Mouse (Mus musculus): ENCODE measurements around the gene Sfi1. TPM values are rescaled to one million over a fixed set of nuclear protein-coding genes. Genes with fewer than 3 reads are reported as not detected.
"Not testable (repeated sequence)": the region's sequence is repeated elsewhere in the genome, so short reads cannot be mapped to it uniquely, and the experiment has no call there.

The Sfi1 gene
- polyA plus RNA-seq, 1 experiment from 2014 or later: 20.6 TPM

DNA sequence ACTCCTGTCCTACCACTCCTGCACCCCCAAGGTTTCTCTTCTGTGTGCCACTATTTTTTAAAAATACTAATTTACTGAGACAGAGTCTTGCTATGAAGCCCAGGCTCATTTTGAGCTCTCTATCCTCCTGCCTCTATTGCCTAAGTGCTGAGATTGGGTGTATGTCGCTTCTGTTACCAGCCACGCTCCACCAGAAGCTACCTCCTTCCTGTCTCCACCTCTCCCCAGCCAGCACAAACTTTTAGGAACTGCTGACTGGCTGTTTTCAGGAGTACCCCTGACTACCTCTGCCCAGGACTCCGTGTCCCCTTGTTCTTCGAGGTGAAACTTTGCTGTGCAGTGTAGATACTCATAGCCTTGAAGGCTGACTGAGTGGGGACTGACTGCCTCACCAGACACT is 59.9 kb downstream of the Sfi1 start:
- not testable (repeated sequence) for H3K4me2 ChIP-seq; H3K9ac ChIP-seq; H3K27ac ChIP-seq; H3K36me3 ChIP-seq (replicated peaks); H3K4me1 ChIP-seq; H3K4me3 ChIP-seq; H3K27me3 ChIP-seq (replicated peaks)
- 100% methylated on average over 1 of the region's 4 CpGs for WGBS
- ATAC-seq (replicated peaks): 0 out of 2 replicates have a peak, but pooled peaks have one; percentile 12
- peaks cover 20% of the 10 kb centered on the region for H3K9me3 ChIP-seq

DNA sequence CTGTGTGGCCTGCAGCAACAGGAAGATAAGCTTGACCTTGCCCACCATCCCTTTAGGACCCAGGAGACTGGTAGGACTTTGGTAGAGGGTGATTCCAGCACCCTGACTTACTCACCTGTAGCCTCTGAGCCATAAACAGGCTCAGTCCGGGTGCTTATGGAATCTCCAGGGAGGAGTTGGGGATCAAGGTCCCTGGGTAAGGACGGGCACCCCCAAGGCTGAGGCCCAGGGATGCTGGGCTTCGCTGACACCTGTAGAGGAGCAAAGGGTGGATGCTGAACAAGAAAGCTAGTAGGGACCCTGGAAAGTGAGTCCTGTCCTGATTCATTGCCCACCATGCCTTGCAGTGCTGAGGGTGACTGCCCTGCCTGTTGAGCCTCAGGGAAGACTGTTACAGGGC is 60.3 kb downstream of the Sfi1 start:
- peak; percentile 1; the same call in 1 of the 2 replicates for ATAC-seq (replicated peaks)
- not testable (repeated sequence) for H3K4me1 ChIP-seq; H3K27me3 ChIP-seq (replicated peaks); H3K4me3 ChIP-seq; H3K27ac ChIP-seq; H3K4me2 ChIP-seq; H3K9ac ChIP-seq; H3K36me3 ChIP-seq (replicated peaks)
- 84% methylated on average over 3 of the region's 3 CpGs for WGBS
- H3K9me3 ChIP-seq: peaks cover 18% of the 10 kb centered on the region

DNA sequence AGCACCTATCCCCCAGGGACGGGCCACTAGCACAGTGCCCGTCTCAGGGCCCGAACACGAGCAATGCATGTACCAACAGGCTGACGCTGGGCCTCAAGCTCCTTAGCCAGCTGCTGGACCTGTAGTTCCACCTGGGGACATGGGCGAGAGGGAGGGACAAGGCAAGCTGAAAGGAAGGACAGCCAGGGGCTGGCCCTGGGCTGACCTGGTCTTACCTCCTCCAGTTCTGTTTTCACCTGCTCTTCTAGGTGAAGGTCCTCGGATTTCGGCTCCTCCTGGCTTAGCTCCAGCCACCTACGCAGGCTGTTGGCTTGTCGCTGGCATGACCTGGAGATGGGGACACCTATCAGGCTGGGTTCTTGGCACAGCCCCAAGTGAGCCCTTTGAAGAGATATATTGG is 61.3 kb downstream of the Sfi1 start:
- not testable (repeated sequence) for H3K4me3 ChIP-seq; H3K9ac ChIP-seq; H3K4me2 ChIP-seq; H3K36me3 ChIP-seq (replicated peaks); H3K4me1 ChIP-seq; H3K27ac ChIP-seq; H3K27me3 ChIP-seq (replicated peaks)
- ATAC-seq (replicated peaks): peak; percentile 21
- 92% methylated on average over 9 of the region's 10 CpGs for WGBS
- H3K9me3 ChIP-seq: peaks cover 16% of the 10 kb centered on the region

DNA sequence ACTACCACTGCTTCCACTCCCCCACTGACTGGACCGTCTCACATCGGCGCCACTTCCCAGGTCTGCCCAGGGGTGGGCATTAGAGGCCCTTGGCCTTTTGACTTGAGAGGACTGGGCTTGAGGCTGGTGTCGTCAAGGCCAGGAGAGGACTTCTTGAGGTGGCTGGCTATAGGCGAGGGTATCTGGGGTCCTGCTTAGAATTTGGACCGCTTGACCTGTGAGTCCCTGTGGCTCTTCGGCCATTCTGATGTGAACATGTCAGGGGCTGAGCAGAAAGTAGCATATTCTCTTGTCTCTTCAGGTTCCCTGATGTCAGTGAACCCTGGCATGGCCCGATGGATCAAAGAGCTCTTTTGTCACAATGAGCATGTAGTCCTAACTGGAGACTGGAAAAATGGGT is 63.4 kb downstream of the Sfi1 start:
- peaks cover 16% of the 10 kb centered on the region for H3K9me3 ChIP-seq
- H3K4me2 ChIP-seq; H3K27ac ChIP-seq; H3K4me1 ChIP-seq; H3K4me3 ChIP-seq; ATAC-seq (replicated peaks); H3K27me3 ChIP-seq (replicated peaks); H3K9ac ChIP-seq; H3K36me3 ChIP-seq (replicated peaks): not testable (repeated sequence)
- 95% methylated on average over 7 of the region's 8 CpGs for WGBS

DNA sequence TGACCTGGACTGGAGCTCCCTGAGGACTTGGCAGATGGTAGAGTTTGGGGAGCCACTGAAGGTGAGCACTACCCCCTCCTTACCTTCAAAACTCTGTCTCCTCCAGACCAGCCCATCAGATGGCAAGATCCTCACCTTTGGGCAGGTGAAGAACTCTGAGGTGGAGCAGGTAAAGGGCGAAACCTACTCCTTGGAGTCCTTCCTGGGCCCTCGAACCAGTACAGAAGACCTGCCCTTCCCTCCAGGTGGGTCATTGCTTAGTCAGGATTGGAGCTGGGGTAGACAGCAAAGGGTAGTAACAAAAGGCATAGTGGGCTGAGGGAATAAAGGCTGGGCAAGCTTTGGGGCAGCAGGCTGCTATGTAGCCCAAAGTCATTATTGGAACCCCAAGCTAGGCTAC is 64.0 kb downstream of the Sfi1 start:
- H3K9me3 ChIP-seq: peaks cover 16% of the 10 kb centered on the region
- H3K36me3 ChIP-seq (replicated peaks): not testable (repeated sequence)
- WGBS: 93% methylated on average over 2 of the region's 2 CpGs

DNA sequence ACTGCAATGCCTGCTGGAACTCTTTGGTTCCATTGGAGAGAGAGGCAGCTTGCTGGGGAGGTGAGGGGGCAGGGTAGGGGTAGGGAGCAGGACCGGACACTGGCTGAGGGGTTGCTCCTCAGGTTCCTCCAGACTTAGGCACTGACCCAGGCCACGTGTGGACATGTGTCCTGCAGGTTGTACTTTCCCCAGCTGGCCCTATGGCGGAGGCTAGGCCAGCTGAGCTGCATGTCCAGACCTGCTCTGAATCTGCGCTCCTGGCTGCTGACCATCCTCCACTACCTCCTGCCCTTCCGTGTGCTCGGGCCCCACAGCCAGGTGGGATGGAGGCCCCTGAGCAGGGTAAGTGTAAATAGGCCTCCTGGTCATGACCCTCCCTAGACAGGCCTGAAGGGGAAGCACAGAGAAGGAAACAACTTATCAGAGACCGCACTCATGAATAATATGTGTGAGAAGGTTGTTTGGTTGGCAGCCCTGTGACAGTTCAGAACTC is 65.9 kb downstream of the Sfi1 start:
- H3K27ac ChIP-seq; H3K4me1 ChIP-seq; H3K27me3 ChIP-seq (replicated peaks); H3K36me3 ChIP-seq (replicated peaks); H3K9ac ChIP-seq; H3K4me2 ChIP-seq; H3K4me3 ChIP-seq: not testable (repeated sequence)
- peak; percentile 34 for ATAC-seq (replicated peaks)
- WGBS: 90% methylated on average over 5 of the region's 7 CpGs
- peaks cover 16% of the 10 kb centered on the region for H3K9me3 ChIP-seq

More for the DNA sequence above, 64.0 kb downstream of the Sfi1 start:
- not testable (repeated sequence) for H3K27ac ChIP-seq; H3K4me2 ChIP-seq; ATAC-seq (replicated peaks); H3K27me3 ChIP-seq (replicated peaks); H3K9ac ChIP-seq; H3K4me3 ChIP-seq; H3K4me1 ChIP-seq

DNA sequence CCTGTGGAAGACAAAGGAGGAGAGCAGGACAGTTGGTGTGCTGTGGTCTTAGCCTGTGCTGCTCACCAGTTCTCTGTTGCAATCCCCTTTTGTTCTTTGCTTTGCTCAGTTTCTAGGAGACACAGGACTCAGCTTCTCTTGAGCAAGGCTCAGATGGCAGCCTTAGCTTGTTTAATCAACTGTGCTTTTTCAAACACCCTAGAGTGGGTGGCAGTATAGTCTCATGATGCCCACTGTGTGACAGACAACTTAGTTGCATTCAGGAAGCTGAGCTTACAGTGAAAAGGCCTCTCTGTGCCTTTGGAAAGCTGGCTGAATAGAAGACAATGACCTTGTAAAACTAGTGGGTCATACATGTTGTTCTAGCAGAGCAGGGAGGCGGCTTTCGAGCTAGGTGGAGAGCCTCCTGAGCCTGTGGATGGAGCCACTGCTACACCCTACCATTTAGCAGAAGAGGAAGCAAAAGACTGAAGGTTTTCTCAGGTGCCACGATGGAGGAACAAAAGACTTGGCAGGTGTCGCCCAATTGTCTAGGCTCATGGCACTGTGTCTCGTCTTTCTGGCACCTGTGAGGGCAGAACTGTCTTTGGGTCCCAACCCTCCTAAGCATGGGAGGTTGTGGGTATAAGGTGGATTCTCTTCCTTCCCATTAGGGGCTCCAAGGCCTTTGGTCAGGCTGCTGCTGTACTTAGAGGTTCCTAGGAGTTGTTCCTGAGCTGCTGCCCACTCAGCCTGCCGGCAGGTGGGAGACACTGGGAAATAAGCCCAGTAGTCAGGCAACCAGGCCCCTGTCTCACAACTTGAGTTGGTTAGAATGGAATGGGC is 66.6 kb downstream of the Sfi1 start:
- H3K9ac ChIP-seq; H3K36me3 ChIP-seq (replicated peaks); H3K4me1 ChIP-seq; H3K27ac ChIP-seq; H3K4me3 ChIP-seq; H3K27me3 ChIP-seq (replicated peaks); H3K4me2 ChIP-seq: not testable (repeated sequence)
- ATAC-seq (replicated peaks): peak; percentile 8
- peaks cover 11% of the 10 kb centered on the region for H3K9me3 ChIP-seq
- WGBS: 77% methylated on average over 6 of the region's 6 CpGs

DNA sequence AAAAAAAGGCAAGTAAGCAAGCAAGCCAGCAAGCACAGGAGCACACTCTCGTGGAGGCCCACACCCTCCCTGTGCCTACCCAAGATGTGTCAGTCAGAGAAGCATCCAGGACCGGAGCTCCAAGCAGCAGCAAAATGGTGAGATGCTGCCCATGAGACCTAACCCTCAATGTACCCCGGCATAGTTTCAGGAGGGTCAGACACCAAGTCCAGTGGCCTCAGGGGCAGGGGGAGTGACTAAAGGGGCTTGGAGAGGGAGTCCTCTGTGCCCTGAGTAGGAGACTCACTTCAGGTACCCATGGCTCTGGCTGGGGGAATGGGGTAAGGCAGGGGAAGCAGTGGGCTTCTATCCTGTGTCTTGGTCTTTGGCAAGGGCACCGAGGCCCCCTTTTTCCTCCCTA is 67.3 kb downstream of the Sfi1 start:
- not testable (repeated sequence) for H3K4me1 ChIP-seq; ATAC-seq (replicated peaks); H3K9ac ChIP-seq; H3K4me2 ChIP-seq; H3K4me3 ChIP-seq; H3K27me3 ChIP-seq (replicated peaks); H3K36me3 ChIP-seq (replicated peaks); H3K27ac ChIP-seq
- H3K9me3 ChIP-seq: peaks cover 11% of the 10 kb centered on the region
- 93% methylated on average over 4 of the region's 4 CpGs for WGBS

DNA sequence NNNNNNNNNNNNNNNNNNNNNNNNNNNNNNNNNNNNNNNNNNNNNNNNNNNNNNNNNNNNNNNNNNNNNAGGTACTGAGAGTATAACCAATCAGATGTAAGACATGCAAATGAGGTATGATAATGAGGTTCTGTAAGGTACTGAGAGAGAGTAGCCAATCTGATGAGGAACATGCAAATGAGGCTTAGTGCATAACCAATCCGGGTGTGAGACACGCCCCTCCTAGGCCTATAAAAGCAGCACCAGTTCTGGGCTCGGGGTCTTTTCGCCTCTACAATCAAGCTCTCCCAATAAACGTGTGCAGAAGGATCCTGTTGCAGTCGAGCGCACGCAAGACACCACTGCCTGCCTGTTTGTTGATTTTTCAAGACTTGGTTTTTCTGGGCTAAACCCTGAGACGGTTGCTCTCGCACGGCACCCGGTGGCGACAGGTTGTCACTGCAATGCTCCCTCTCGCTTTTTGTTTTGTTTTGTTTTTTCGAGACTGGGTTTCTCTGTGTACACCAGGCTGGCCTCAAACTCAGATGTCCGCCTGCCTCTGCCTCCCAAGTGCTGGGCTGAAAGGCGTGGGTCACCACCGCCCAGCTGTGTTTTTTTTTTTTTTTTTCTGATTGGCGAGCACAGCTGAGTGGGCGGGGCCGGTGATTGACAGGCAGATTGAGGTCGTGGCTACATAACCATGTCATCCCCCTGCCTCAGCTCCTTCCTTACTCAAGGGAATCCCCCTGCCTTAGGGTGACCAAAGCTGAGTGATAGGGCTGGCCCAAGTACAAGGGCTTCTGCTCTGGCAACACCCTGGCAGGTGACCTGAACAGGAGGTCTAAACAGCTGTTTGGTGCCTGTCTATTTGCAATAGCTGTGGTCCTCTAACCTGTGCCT is 68.1 kb downstream of the Sfi1 start:
- not testable (repeated sequence) for H3K9ac ChIP-seq; H3K9me3 ChIP-seq; H3K4me2 ChIP-seq; H3K4me1 ChIP-seq; H3K4me3 ChIP-seq; H3K27me3 ChIP-seq (replicated peaks); H3K27ac ChIP-seq; ATAC-seq (replicated peaks); H3K36me3 ChIP-seq (replicated peaks)
- 87% methylated on average over 21 of the region's 22 CpGs for WGBS

DNA sequence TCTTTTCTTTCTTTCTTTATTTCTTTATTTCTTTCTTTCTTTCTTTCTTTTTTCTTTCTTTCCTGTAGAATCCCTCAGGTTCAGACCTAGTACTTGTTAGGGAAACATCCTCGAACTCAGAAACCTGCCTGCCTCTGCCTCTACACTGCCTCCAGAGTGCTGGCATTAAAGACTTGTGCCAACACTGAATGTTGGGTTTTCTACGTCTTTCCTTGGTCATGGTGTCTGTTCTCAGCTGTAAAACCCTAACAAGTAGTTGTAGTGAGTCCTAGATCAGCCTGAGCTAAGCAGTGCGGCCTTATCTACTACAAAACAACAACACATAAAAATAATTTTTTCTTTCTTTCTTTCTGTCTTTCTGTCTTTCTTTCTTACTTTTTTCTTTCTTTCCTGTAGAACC is 78.9 kb downstream of the Sfi1 start:
- no peak for ATAC-seq (replicated peaks)

DNA sequence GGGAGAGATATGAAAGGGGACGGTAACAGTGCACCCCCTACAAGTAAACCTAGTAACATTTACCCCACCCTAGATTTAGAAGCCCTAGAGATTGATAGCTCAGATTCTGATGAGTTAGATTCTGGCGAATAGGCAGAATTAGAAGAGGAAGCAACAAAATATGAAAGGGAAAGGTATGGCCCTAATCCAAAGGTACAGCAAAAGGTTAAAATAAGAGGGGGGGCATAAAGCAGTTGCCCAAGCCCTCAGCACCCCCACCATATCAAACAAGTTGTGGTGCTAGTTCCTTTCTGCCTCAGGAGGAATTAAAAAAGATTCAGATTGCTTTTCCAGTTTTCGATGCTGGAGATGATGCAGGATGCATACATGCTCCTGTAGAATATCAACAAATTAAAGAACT is 87.1 kb downstream of the Sfi1 start:
- 82% methylated on average over 3 of the region's 3 CpGs for WGBS
- Histone ChIP-seq H3K4me3 (no peak overlapping the region), H3K9ac (no peak overlapping the region), H3K4me2 (no peak overlapping the region), H3K4me1 (no peaks in the 10 kb centered on the region), H3K36me3 (replicated peaks) (no peaks in the 10 kb centered on the region), H3K9me3 (peaks cover 40% of the 10 kb centered on the region), H3K27ac (no peak overlapping the region), H3K27me3 (replicated peaks) (no peaks in the 10 kb centered on the region)
- ATAC-seq (replicated peaks): no peak

More for the DNA sequence above, 78.9 kb downstream of the Sfi1 start:
- Histone ChIP-seq H3K36me3 (replicated peaks) (no peaks in the 10 kb centered on the region), H3K27me3 (replicated peaks) (no peaks in the 10 kb centered on the region), H3K4me2 (no peak overlapping the region), H3K4me1 (no peaks in the 10 kb centered on the region), H3K27ac (no peak overlapping the region), H3K9ac (no peak overlapping the region), H3K9me3 (peaks cover 5% of the 10 kb centered on the region), H3K4me3 (no peak overlapping the region)
- 75% methylated on average over 3 of the region's 3 CpGs for WGBS

DNA sequence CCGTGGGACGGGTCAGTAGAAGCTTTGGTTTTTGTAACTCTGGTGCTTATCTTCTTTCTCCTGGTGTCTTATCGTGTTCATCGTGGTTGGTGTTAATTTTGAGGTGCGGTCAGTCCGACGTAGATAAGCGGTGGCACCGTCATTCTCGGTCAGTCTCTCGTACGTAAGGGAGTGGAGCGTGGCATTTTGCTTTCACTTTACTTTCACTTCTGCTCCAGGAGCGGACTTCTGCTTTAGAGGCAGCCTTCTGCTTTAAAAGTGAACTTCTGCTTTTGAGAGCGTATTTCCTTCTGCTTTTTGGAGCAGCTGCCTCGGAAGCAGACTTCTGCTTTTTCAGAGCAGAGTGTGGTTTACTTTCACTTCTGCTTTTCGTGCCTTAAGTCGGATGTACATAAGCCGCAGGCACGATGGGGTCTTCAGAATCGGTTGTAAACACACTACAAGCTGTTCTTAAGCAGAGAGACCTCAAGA is 88.0 kb downstream of the Sfi1 start:
- Histone ChIP-seq H3K4me2 (no peak overlapping the region), H3K4me1 (no peaks in the 10 kb centered on the region), H3K4me3 (no peak overlapping the region), H3K36me3 (replicated peaks) (no peaks in the 10 kb centered on the region), H3K27ac (no peak overlapping the region), H3K9ac (no peak overlapping the region), H3K27me3 (replicated peaks) (no peaks in the 10 kb centered on the region), H3K9me3 (peaks cover 41% of the 10 kb centered on the region)
- no peak for ATAC-seq (replicated peaks)
- whole genome bisulfite sequencing: 90% methylated on average over 21 of the region's 21 CpGs

Data from midbrain, embryonic 15.5 days (tissue).